Mouse (Mus musculus) lung, adult 2 months (tissue): Measurements from ENCODE around the gene Fnbp1l.

Source experiments
- CTCF ChIP-seq: fragments of 200-500 bp; IDR thresholded peaks from 2 replicates; pipeline ENCODE4 v1.5.1; 2011; ENCODE audit warnings: mild to moderate bottlenecking, low read length, control low read depth; ENCODE audit not compliant: insufficient read depth
- POLR2A ChIP-seq: fragments of 200-500 bp; IDR thresholded peaks from 2 replicates; pipeline ENCODE4 v1.6.1; 2011; ENCODE audit warnings: low read depth, mild to moderate bottlenecking, control low read depth, low read length, borderline replicate concordance; ENCODE audit errors: extremely low read depth

- TF ChIP-seq POLR2A (no peak), CTCF (no peak)
Observed at GRCm38 (mm10) chr3:122660795-122661194, 41.3 kb upstream of the Fnbp1l start.
